Mouse (Mus musculus) kidney, embryonic 14.5 days (tissue): Measurements from ENCODE around the gene Cyp17a1. TPM values are rescaled to one million over a fixed set of nuclear protein-coding genes. Genes with fewer than 3 reads are reported as not detected.
A peak's percentile ranks its signal among the peaks of the same experiment; 100 is the strongest.

Experiments used
- ATAC-seq: fragments of 200-750 bp; cut with Nextera tagmentation; 2 replicates; pipeline ENCODE4 v1.8.0; 2017; ENCODE audit warnings: moderate number of reproducible peaks, mild to moderate bottlenecking, moderate TSS enrichment, moderate library complexity; ENCODE audit not compliant: low FRiP score, low TSS enrichment
- H3K27ac ChIP-seq: fragments of 300-500 bp; sonication (generic); 2 replicates; pipeline ENCODE4 v1.5.1; 2014; ENCODE audit warnings: low read depth, mild to moderate bottlenecking, low read length, moderate library complexity, mixed read lengths
- H3K27me3 ChIP-seq: fragments of 300-500 bp; sonication (generic); 2 replicates; pipeline ENCODE4 v1.6.1; 2014; ENCODE audit warnings: mild to moderate bottlenecking, low read length; ENCODE audit not compliant: control insufficient read depth, insufficient read depth
- H3K36me3 ChIP-seq: fragments of 300-500 bp; sonication (generic); 2 replicates; pipeline ENCODE4 v1.6.1; 2014; ENCODE audit warnings: low read length, mixed read lengths; ENCODE audit not compliant: control insufficient read depth, insufficient read depth
- H3K4me1 ChIP-seq: fragments of 300-500 bp; sonication (generic); 2 replicates; pipeline ENCODE4 v1.6.1; 2014; ENCODE audit warnings: low read length, mixed read lengths; ENCODE audit not compliant: control insufficient read depth, insufficient read depth
- H3K4me2 ChIP-seq: fragments of 300-500 bp; sonication (generic); replicated peaks from 2 replicates; pipeline ENCODE4 v1.6.1; 2014; ENCODE audit warnings: low read depth, mild to moderate bottlenecking, low read length
- H3K4me3 ChIP-seq: fragments of 300-500 bp; sonication (generic); 2 replicates; pipeline ENCODE4 v1.5.1; 2014; ENCODE audit warnings: mild to moderate bottlenecking, low read length
- H3K9ac ChIP-seq: fragments of 300-500 bp; sonication (generic); 2 replicates; pipeline ENCODE4 v1.6.1; 2014; ENCODE audit warnings: low read depth, mild to moderate bottlenecking, low read length, moderate library complexity
- H3K9me3 ChIP-seq: fragments of 300-500 bp; sonication (generic); 2 replicates; pipeline ENCODE4 v1.6.1; 2016; ENCODE audit warnings: low read length; ENCODE audit not compliant: control insufficient read depth
- WGBS: fragments of 180-500 bp; shearing (Covaris S2); extraction: QIAGEN DNeasy Blood & Tissue Kit; methylation state at CpG from one replicate; pipeline ENCODE4 v1.1.7; 2014; 5-methylcytosine and 5-hydroxymethylcytosine counted together
- polyA plus RNA-seq: library from polyadenylated mRNA; unstranded; fragments of >200 nt; fragmentation: Nextera tagmentation; extraction: Ambion mirVana; gene quantifications from 2 replicates; pipeline ENCODE4 v1.2.1, GENCODE M21; 2014

The Cyp17a1 gene
- polyA plus RNA-seq, 1 experiment from 2014 or later, result not detected

GRCm38 (mm10) chr19:46625015-46625414 is 48.0 kb downstream of the Cyp17a1 start:
- Histone ChIP-seq H3K4me1 (peaks cover 60% of the 10 kb centered on the region), H3K9me3 (no peaks in the 10 kb centered on the region), H3K4me2 (peak overlapping the region; percentile 60; the same call in 1 of the 2 replicates), H3K9ac (no peak overlapping the region), H3K4me3 (no peak overlapping the region), H3K27me3 (no peaks in the 10 kb centered on the region), H3K27ac (peak overlapping the region; percentile 90; the same call in 1 of the 2 replicates), H3K36me3 (peaks cover 3% of the 10 kb centered on the region; the same call in 1 of the 2 replicates)
- WGBS, result 92% methylated on average over 12 of the region's 12 CpGs
- no peak for ATAC-seq

- WGBS, result 8% methylated on average over 19 of the region's 19 CpGs
- peak; percentile 76 for ATAC-seq
- no peaks in the 10 kb centered on the region for H3K9me3 ChIP-seq
- H3K4me3 ChIP-seq, result peak overlapping the region; percentile 29
- peak overlapping the region; percentile 60 for H3K4me2 ChIP-seq
- peaks cover 63% of the 10 kb centered on the region for H3K4me1 ChIP-seq
- H3K9ac ChIP-seq, result peak overlapping the region; percentile 58
- no peaks in the 10 kb centered on the region for H3K27me3 ChIP-seq
- peak overlapping the region; percentile 90 for H3K27ac ChIP-seq
- H3K36me3 ChIP-seq, result peaks cover 3% of the 10 kb centered on the region; the same call in 1 of the 2 replicates
These were observed 48.9 kb downstream of the Cyp17a1 start for GRCm38 (mm10) chr19:46623790-46624772.

GRCm38 (mm10) chr19:46623194-46623667 is 49.7 kb downstream of the Cyp17a1 start:
- peaks cover 64% of the 10 kb centered on the region for H3K4me1 ChIP-seq
- WGBS, result 2% methylated on average over 16 of the region's 16 CpGs
- peak overlapping the region; percentile 29 for H3K4me3 ChIP-seq
- H3K9me3 ChIP-seq, result no peaks in the 10 kb centered on the region
- peak overlapping the region; percentile 58 for H3K9ac ChIP-seq
- H3K27ac ChIP-seq, result peak overlapping the region; percentile 90
- no peaks in the 10 kb centered on the region for H3K27me3 ChIP-seq
- peak overlapping the region; percentile 60 for H3K4me2 ChIP-seq
- H3K36me3 ChIP-seq, result peaks cover 3% of the 10 kb centered on the region; the same call in 1 of the 2 replicates
- ATAC-seq, result peak; percentile 73

- no peak for ATAC-seq
- Histone ChIP-seq H3K9me3 (no peaks in the 10 kb centered on the region), H3K36me3 (peaks cover 3% of the 10 kb centered on the region; the same call in 1 of the 2 replicates), H3K4me1 (peaks cover 64% of the 10 kb centered on the region), H3K9ac (peak overlapping the region; percentile 58), H3K27ac (peak overlapping the region; percentile 90), H3K4me2 (peak overlapping the region; percentile 60), H3K4me3 (peak overlapping the region; percentile 29), H3K27me3 (no peaks in the 10 kb centered on the region)
- WGBS, result 18% methylated on average over 12 of the region's 12 CpGs
These were observed 50.2 kb downstream of the Cyp17a1 start for GRCm38 (mm10) chr19:46622659-46623193.

- H3K4me2 ChIP-seq, result no peak overlapping the region; the same call in 1 of the 2 replicates
- WGBS, result 64% methylated on average over 19 of the region's 19 CpGs
These were observed 51.5 kb downstream of the Cyp17a1 start for GRCm38 (mm10) chr19:46621236-46622183.

GRCm38 (mm10) chr19:46620016-46620808 is 52.8 kb downstream of the Cyp17a1 start:
- Histone ChIP-seq H3K36me3 (peaks cover 3% of the 10 kb centered on the region; the same call in 1 of the 2 replicates), H3K27me3 (no peaks in the 10 kb centered on the region), H3K9ac (no peak overlapping the region), H3K4me1 (peaks cover 66% of the 10 kb centered on the region), H3K27ac (no peak overlapping the region), H3K9me3 (no peaks in the 10 kb centered on the region), H3K4me3 (no peak overlapping the region), H3K4me2 (no peak overlapping the region)
- WGBS, result 68% methylated on average over 14 of the region's 14 CpGs
- ATAC-seq, result no peak

More at GRCm38 (mm10) chr19:46621236-46622183, 51.5 kb downstream of the Cyp17a1 start:
- no peaks in the 10 kb centered on the region for H3K9me3 ChIP-seq
- peaks cover 65% of the 10 kb centered on the region for H3K4me1 ChIP-seq
- no peak overlapping the region for H3K4me3 ChIP-seq
- no peaks in the 10 kb centered on the region for H3K27me3 ChIP-seq
- ATAC-seq, result no peak
- peaks cover 3% of the 10 kb centered on the region; the same call in 1 of the 2 replicates for H3K36me3 ChIP-seq
- H3K9ac ChIP-seq, result no peak overlapping the region
- H3K27ac ChIP-seq, result 0 out of 2 replicates have a peak overlapping the region, but pooled peaks have one; percentile 2

- no peaks in the 10 kb centered on the region for H3K9me3 ChIP-seq
- H3K27ac ChIP-seq, result no peak overlapping the region
- H3K9ac ChIP-seq, result no peak overlapping the region
- no peak for ATAC-seq
- no peak overlapping the region for H3K4me2 ChIP-seq
- H3K27me3 ChIP-seq, result no peaks in the 10 kb centered on the region
- H3K4me1 ChIP-seq, result peaks cover 59% of the 10 kb centered on the region
- H3K4me3 ChIP-seq, result no peak overlapping the region
- WGBS, result 97% methylated on average over 6 of the region's 6 CpGs
- no peaks in the 10 kb centered on the region; the same call in 1 of the 2 replicates for H3K36me3 ChIP-seq
These were observed 53.5 kb downstream of the Cyp17a1 start for GRCm38 (mm10) chr19:46619518-46619917.
